Mouse (Mus musculus) forebrain, embryonic 12.5 days (tissue): ENCODE data around the gene Fastk. TPM values are rescaled to one million over a fixed set of nuclear protein-coding genes. Genes with fewer than 3 reads are reported as not detected.

ENCODE experiments used
- ATAC-seq: fragments of 200-750 bp; cut with Nextera tagmentation; 2 replicates; pipeline ENCODE4 v1.8.0; 2017; ENCODE audit warnings: moderate TSS enrichment; ENCODE audit not compliant: low FRiP score
- H3K27ac ChIP-seq: fragments of 300-500 bp; sonication (generic); 2 replicates; pipeline ENCODE4 v1.5.1; 2016; ENCODE audit warnings: mild to moderate bottlenecking
- H3K27me3 ChIP-seq: fragments of 300-500 bp; sonication (generic); 2 replicates; pipeline ENCODE4 v1.6.1; 2016; ENCODE audit warnings: mild to moderate bottlenecking
- H3K36me3 ChIP-seq: fragments of 300-500 bp; sonication (generic); replicated peaks from 2 replicates; pipeline ENCODE4 v1.6.1; 2016; ENCODE audit warnings: mild to moderate bottlenecking
- H3K4me1 ChIP-seq: fragments of 300-500 bp; sonication (generic); 2 replicates; pipeline ENCODE4 v1.6.1; 2016
- H3K4me2 ChIP-seq: fragments of 300-500 bp; sonication (generic); 2 replicates; pipeline ENCODE4 v1.6.1; 2016; ENCODE audit warnings: mild to moderate bottlenecking, moderate library complexity
- H3K4me3 ChIP-seq: fragments of 300-500 bp; sonication (generic); replicated peaks from 2 replicates; pipeline ENCODE4 v1.5.1; 2016; ENCODE audit warnings: mild to moderate bottlenecking
- H3K9ac ChIP-seq: fragments of 300-500 bp; sonication (generic); 2 replicates; pipeline ENCODE4 v1.6.1; 2016; ENCODE audit warnings: mild to moderate bottlenecking
- H3K9me3 ChIP-seq: fragments of 300-500 bp; sonication (generic); 2 replicates; pipeline ENCODE4 v1.6.1; 2016
- WGBS: fragments of 180-500 bp; shearing (Covaris S2); methylation state at CpG from one replicate; pipeline ENCODE4 v1.1.7; 2016; 5-methylcytosine and 5-hydroxymethylcytosine counted together
- polyA plus RNA-seq: library from polyadenylated mRNA; unstranded; fragments of >200 nt; fragmentation: Nextera tagmentation; extraction: Ambion mirVana; gene quantifications from 2 replicates; pipeline ENCODE4 v1.2.1, GENCODE M21; 2016

The Fastk gene
- polyA plus RNA-seq, 1 experiment from 2014 or later, result 102 TPM

DNA sequence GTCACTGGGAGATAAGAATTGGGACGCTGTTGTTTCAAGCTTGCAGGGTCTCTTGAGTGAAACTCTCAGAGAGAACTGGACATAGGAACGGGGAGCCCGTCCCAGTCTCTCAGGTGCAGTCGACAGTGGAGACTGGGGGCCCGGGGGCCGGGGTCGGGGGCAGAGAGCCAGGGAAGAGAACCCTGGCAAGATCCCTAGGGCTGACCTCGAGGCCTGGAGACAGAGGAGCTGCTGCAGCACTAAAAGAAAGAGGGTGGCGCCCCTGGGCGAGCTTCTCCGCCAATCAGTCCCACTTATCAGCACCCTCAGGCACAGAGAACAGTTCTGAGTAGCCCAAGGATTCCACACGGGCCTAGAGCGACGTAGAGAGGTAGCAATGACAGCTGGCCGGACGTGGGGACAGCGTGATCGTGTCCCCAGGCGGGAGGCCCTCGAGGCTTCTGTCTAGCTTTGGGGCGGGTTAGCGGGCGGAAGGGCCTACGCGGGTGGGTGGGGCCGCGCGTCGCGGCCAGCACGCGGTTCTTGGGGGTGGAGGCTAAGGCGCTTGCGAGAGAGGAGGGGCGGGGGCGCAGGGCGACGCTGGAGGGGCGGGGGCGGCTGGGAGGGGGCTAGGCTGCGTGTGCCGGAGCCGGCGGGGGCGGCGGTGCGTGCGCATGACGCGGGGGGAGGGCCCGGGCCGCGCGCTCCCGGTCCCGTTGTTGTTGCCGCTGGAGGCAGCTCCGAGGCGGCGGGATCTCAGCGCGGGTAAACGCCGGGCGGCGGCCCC, 6.4 kb upstream of the Fastk start:
- Histone ChIP-seq H3K9ac (peak overlapping the region; percentile 98), H3K4me3 (peak overlapping the region; percentile 94), H3K4me1 (peaks cover 62% of the 10 kb centered on the region)

DNA sequence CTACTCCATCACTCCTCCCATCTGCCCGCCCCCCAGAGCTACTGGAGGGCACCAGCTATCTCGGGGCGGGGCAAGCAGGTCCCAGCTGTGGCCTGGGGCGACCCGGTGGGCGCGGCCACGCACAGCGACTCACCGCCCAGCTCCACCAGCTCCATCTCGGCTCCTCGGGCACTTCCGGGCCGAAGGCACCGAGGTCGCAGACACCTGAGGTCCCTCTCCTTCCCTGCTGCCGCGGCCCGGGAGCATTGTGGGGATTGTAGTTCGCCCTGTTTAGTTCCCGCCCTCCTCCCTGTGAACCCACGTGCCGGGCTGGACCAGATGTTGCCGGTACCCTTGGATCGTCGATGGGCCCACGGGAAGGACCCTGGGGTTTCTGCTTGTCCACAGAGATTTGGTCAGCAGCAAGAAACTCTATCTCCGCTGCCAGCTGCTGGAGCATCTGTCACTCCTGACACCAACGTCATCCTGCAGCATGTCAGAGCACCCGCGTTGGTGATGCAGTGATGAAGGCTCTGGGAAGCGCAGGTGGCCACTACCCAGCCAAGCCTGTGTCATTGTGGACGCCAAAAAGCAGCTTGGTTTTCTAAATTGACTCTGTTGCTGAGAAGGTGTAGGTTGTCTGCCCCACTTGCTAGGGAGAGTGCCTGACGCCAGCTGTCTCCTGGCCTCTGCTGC, 2.7 kb upstream of the Fastk start, which contains the start of gene Tmub1:
Gene Tmub1 (minus strand): TSS at position 231 of the 675 bp plus-strand sequence.
- H3K4me2 ChIP-seq, result peak within 1 kb of the TSS; percentile 88
- no peaks in the 10 kb centered on the region for H3K9me3 ChIP-seq
- peaks cover 10% of the 10 kb centered on the region; the same call in 1 of the 2 replicates for H3K36me3 ChIP-seq
- peaks cover 47% of the 10 kb centered on the region for H3K4me1 ChIP-seq
- peak within 1 kb of the TSS; percentile 56; the same call in 1 of the 2 replicates for H3K27ac ChIP-seq
- 3% methylated on average over 34 of the region's 34 CpGs for WGBS
- peak; percentile 39 for ATAC-seq
- H3K9ac ChIP-seq, result peak within 1 kb of the TSS; percentile 72
- peaks cover 14% of the 10 kb centered on the region for H3K27me3 ChIP-seq
- H3K4me3 ChIP-seq, result peak within 1 kb of the TSS; percentile 66

More for the DNA sequence above, 6.4 kb upstream of the Fastk start:
- 3% methylated on average over 53 of the region's 66 CpGs for WGBS
- Histone ChIP-seq H3K27ac (peak overlapping the region; percentile 97), H3K36me3 (no peaks in the 10 kb centered on the region), H3K4me2 (peak overlapping the region; percentile 99), H3K27me3 (peaks cover 14% of the 10 kb centered on the region), H3K9me3 (no peaks in the 10 kb centered on the region)
- peak; percentile 71 for ATAC-seq

DNA sequence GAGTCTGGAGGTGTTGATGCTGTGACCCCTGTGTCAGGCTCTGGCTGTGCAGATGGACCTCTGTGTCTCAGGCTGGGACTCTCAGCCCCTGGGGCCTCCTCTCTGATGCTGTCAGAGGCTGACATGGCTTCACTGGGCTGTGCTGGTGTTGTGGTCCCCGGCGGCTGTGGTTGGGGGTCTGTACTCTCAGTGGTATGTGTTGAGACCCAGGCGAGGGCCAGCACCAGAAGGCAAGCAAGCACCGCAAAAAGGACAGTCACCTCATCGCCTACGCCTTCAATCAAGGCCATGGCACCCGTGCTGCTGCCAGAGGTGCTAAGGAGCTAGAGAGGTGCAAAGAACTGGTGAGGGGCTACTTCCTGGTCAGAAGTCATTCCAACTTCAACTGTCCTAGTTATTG, 1.5 kb upstream of the Fastk start:
- peaks cover 21% of the 10 kb centered on the region for H3K36me3 ChIP-seq
- peaks cover 14% of the 10 kb centered on the region for H3K27me3 ChIP-seq
- H3K4me1 ChIP-seq, result peaks cover 45% of the 10 kb centered on the region
- H3K4me3 ChIP-seq, result 0 out of 2 replicates have a peak overlapping the region, but pooled peaks have one; percentile 66
- 95% methylated on average over 7 of the region's 7 CpGs for WGBS
- ATAC-seq, result no peak
- peak overlapping the region; percentile 88; the same call in 1 of the 2 replicates for H3K4me2 ChIP-seq
- no peak overlapping the region for H3K9ac ChIP-seq
- no peak overlapping the region for H3K27ac ChIP-seq
- no peaks in the 10 kb centered on the region for H3K9me3 ChIP-seq

DNA sequence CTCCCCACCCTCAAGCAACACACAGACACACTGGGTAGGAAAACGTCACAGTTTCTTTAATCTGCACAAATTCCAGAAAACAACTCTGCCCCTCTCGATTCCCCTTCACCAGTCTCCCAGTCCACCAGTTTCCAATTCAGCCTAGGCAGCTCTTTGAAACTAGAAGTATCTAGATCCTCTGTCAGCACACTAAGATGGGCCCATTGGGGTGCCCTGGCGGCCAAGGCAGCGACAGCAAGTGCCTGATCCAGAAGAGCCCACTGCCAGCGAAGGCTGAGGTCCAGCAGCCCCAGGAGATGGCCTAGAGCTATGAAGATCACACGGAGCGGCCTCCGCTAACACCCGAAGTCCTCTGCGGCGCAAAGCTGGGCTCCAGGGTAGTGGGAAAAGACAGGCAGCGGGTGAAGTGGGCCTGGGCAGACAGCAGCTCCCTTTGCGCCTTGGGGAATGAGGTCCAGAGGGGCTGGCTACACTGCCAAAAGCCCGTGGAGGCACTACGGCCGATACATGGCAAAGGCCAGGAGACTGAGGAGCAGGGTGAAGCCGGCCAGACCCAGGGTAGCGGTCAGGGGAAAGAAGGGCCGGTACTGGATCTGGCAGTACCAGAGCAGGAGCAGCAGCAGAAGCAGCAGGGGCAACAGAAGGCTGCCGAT, 467 bp upstream of the Fastk start:
- no peak for ATAC-seq
- peak overlapping the region; percentile 97 for H3K4me3 ChIP-seq

DNA sequence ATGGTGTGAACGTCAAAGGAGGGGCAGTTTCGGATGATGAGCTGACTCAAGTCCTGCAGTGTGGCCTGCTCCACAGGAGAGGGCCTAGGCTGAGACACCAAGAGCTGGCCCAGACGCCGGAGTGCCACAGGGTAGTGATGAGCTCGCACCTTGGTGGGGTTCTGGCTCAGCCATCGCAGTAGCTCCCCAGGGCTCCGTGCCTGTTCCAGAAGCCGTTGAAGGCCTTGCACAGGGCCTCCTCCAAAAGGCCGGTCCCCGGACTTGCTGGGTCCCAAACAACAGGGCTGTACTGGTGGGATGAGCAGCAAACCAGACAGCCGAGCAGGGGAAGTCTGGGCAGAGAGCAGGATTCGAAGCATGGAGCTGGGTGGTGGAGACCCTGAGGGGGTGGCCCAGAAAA, 1.2 kb downstream of the Fastk start:
- no peak for ATAC-seq
- Histone ChIP-seq H3K27ac (no peak overlapping the region), H3K4me3 (peak overlapping the region; percentile 97), H3K4me2 (peak overlapping the region; percentile 92), H3K9ac (peak overlapping the region; percentile 97; the same call in 1 of the 2 replicates), H3K27me3 (peaks cover 6% of the 10 kb centered on the region; the same call in 1 of the 2 replicates), H3K4me1 (peaks cover 37% of the 10 kb centered on the region), H3K9me3 (no peaks in the 10 kb centered on the region), H3K36me3 (peaks cover 48% of the 10 kb centered on the region)
- WGBS, result 86% methylated on average over 12 of the region's 12 CpGs

More for the DNA sequence above, 467 bp upstream of the Fastk start:
- 59% methylated on average over 20 of the region's 20 CpGs for WGBS
- H3K36me3 ChIP-seq, result peaks cover 31% of the 10 kb centered on the region
- peak overlapping the region; percentile 97 for H3K9ac ChIP-seq
- peak overlapping the region; percentile 92 for H3K4me2 ChIP-seq
- H3K9me3 ChIP-seq, result no peaks in the 10 kb centered on the region
- H3K4me1 ChIP-seq, result peaks cover 37% of the 10 kb centered on the region
- peak overlapping the region; percentile 90 for H3K27ac ChIP-seq
- peaks cover 14% of the 10 kb centered on the region for H3K27me3 ChIP-seq

DNA sequence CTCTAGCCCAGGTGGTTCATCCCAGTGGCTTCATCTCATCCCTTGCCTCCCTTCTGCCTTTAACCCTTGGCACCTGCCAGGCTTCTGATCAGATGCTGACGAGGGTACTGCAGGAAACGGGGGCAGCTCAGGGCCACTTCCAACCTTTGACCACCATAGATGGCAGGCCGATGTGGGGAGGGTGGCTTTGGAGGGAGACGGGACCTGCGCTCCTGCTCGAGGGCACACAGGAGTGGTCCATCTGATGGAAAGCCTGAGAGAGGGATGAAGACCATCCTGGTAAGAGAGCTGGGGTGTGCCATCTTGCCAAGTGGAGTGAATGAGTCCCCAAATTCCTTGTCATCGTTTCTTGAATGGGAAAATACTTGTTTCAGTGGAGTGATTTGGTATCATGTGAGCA, 1.9 kb downstream of the Fastk start:
- Histone ChIP-seq H3K4me2 (no peak overlapping the region), H3K4me3 (no peak overlapping the region), H3K27ac (no peak overlapping the region), H3K36me3 (peaks cover 53% of the 10 kb centered on the region), H3K9ac (no peak overlapping the region), H3K4me1 (peaks cover 37% of the 10 kb centered on the region), H3K27me3 (no peaks in the 10 kb centered on the region), H3K9me3 (no peaks in the 10 kb centered on the region)
- no peak for ATAC-seq
- 92% methylated on average over 7 of the region's 7 CpGs for WGBS

DNA sequence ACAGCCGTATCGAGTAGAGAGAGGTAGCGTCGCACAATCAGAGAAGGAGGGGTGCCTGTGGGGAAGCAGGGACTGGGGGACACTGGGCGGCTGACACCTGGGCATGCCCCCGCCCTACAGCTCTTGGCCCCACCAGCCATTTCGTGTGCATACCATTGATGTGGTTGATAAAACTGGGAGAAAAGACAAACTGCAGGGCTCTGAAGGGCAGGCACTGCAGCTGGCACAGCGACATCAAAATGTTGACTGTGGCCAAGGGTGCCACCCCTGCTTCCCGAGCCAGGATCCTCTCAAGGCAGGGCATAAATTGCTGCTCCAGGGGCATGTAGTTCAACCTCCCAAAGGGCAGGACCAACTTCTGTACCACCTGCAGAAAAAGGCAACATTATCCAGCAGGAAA, 3.1 kb downstream of the Fastk start:
- no peak overlapping the region for H3K27ac ChIP-seq
- no peaks in the 10 kb centered on the region for H3K9me3 ChIP-seq
- H3K4me1 ChIP-seq, result peaks cover 25% of the 10 kb centered on the region
- H3K27me3 ChIP-seq, result no peaks in the 10 kb centered on the region
- no peak overlapping the region for H3K4me3 ChIP-seq
- no peak overlapping the region for H3K4me2 ChIP-seq
- peaks cover 53% of the 10 kb centered on the region for H3K36me3 ChIP-seq
- 94% methylated on average over 9 of the region's 9 CpGs for WGBS
- H3K9ac ChIP-seq, result no peak overlapping the region
- no peak for ATAC-seq

DNA sequence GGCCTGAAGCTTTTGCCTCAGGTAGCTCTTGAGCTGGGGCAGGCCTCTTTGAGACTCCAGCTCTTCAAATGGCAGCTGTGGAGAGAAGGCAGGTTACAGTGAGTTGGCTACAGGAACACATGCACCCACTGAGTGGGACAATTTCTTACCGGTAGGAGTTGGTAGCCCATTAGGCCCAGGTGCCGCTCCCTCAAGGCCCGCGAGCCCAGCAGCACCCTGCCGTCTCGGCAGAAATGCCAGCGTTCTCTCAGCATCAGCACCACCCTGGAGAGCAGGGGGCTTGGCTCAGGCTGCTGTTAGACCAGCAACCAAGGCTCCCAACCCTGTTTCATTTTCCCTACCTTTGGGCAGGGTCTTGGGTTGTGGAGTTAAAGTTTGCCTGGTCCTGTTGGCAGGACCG, 3.9 kb downstream of the Fastk start:
- no peak overlapping the region for H3K9ac ChIP-seq
- H3K27ac ChIP-seq, result no peak overlapping the region
- no peaks in the 10 kb centered on the region for H3K9me3 ChIP-seq
- H3K36me3 ChIP-seq, result peaks cover 58% of the 10 kb centered on the region
- no peak overlapping the region for H3K4me2 ChIP-seq
- peaks cover 21% of the 10 kb centered on the region for H3K4me1 ChIP-seq
- no peak for ATAC-seq
- H3K4me3 ChIP-seq, result no peak overlapping the region
- no peaks in the 10 kb centered on the region for H3K27me3 ChIP-seq
- WGBS, result 88% methylated on average over 8 of the region's 8 CpGs

DNA sequence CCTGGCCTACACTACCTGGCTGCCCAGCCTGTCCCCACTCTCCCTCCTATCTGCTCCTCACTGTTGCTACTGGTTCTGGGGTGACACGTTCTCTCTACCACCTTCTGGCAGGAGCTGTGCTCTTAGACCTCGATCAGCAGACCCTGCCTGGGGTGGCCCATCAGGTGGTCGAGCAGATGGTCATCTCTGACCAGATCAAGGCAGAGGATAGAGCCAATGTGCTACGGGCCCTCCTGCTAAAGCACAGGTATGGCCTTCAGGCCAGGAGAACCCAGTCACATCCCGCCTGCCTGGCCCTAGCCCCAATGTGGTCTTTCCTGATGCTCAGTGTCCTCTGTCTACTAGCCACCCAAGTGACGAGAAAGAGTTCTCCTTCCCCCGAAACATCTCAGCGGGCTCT, 11.1 kb downstream of the Fastk start:
- H3K27ac ChIP-seq, result no peak overlapping the region
- H3K27me3 ChIP-seq, result no peaks in the 10 kb centered on the region
- WGBS, result 86% methylated on average over 8 of the region's 8 CpGs
- no peak overlapping the region for H3K4me2 ChIP-seq
- no peak overlapping the region for H3K4me3 ChIP-seq
- H3K9me3 ChIP-seq, result no peaks in the 10 kb centered on the region
- ATAC-seq, result no peak
- H3K36me3 ChIP-seq, result peaks cover 73% of the 10 kb centered on the region
- no peak overlapping the region for H3K9ac ChIP-seq
- H3K4me1 ChIP-seq, result peaks cover under 1% of the 10 kb centered on the region; the same call in 1 of the 2 replicates

DNA sequence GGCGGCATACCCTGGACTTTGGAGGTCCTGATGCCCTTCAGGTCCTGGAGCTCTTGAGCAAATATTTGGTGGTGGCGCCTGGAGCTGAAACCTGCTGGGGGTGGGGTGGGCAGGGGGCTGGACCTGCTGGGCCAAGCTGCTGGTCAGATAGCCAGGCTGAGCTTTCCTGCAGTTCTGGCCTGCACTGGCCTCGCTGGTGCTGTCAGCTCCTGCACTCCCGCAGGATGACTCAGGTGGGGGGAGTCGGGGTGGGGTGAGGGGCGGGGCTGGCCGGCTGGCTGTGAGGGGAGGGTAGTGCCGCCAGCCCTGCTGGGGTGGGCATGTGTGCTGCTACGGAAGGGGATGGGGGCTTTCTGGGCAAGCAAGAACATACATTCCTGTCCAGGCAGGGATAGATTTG, 16.5 kb downstream of the Fastk start:
- Histone ChIP-seq H3K4me2 (0 out of 2 replicates have a peak overlapping the region, but pooled peaks have one; percentile 87), H3K9me3 (no peaks in the 10 kb centered on the region), H3K27me3 (peaks cover 22% of the 10 kb centered on the region), H3K27ac (0 out of 2 replicates have a peak overlapping the region, but pooled peaks have one; percentile 25), H3K4me3 (no peak overlapping the region), H3K9ac (peak overlapping the region; percentile 25; the same call in 1 of the 2 replicates), H3K36me3 (peaks cover 37% of the 10 kb centered on the region), H3K4me1 (peaks cover 49% of the 10 kb centered on the region)
- no peak for ATAC-seq
- 16% methylated on average over 9 of the region's 9 CpGs for WGBS

DNA sequence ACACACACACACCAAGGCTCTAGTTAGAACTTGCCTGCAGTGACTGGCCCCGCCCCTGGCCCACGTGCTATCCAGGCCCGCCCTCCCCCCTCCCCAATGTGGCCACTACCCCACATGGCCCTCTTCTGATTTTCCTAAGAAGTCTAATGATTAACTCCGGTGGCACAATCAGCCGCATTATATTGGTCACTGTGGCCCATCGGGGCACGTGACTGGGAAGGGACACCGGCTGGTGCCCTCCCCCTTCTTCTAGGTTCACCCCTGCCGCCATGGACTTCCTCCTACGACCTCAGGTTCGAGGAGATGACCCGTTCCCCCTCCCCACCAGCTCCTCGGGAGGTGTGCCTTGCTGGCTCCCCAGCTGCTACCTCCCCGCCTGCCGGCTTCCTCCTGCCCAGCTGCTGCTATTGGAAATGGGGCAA, 17.1 kb downstream of the Fastk start:
- no peaks in the 10 kb centered on the region for H3K9me3 ChIP-seq
- H3K4me2 ChIP-seq, result peak overlapping the region; percentile 87
- peak overlapping the region; percentile 25; the same call in 1 of the 2 replicates for H3K9ac ChIP-seq
- peaks cover 35% of the 10 kb centered on the region for H3K36me3 ChIP-seq
- 4% methylated on average over 15 of the region's 15 CpGs for WGBS
- H3K27me3 ChIP-seq, result peaks cover 22% of the 10 kb centered on the region
- H3K27ac ChIP-seq, result 0 out of 2 replicates have a peak overlapping the region, but pooled peaks have one; percentile 31
- ATAC-seq, result no peak
- H3K4me3 ChIP-seq, result no peak overlapping the region; the same call in 1 of the 2 replicates
- H3K4me1 ChIP-seq, result peaks cover 50% of the 10 kb centered on the region

DNA sequence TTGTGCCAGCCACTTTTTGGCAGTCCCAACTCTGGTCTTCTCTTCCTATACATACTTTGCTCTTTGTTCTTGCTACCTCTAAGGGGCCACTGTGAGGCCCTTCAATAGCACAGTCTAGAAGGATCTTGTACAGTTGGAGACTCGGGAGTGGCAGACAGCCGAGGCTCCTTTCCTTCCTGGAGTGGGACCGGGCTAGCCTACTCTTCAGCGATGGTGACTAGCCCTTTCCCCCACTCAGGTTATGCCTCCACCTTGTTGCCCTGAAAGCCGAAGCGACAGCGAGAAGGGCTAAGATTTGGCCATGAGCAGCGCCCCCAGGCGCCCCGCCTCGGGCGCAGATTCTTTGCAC, 17.8 kb downstream of the Fastk start:
- Histone ChIP-seq H3K9ac (peak overlapping the region; percentile 33), H3K27ac (no peak overlapping the region), H3K4me3 (0 out of 2 replicates have a peak overlapping the region, but pooled peaks have one; percentile 2), H3K9me3 (no peaks in the 10 kb centered on the region), H3K27me3 (peaks cover 22% of the 10 kb centered on the region), H3K4me2 (peak overlapping the region; percentile 87), H3K36me3 (peaks cover 28% of the 10 kb centered on the region), H3K4me1 (peaks cover 58% of the 10 kb centered on the region)
- no peak for ATAC-seq
- WGBS, result 13% methylated on average over 12 of the region's 12 CpGs
